Mouse (Mus musculus): ENCODE measurements around the gene Zmiz1.

Zmiz1 gene

GRCm38 (mm10) chr14:25533631-25534395 is 74.8 kb downstream of the Zmiz1 start:
- DNase-seq (ENCODE audit: low spot score in 2 of 2) = no peak

GRCm38 (mm10) chr14:25534396-25534769 is 75.4 kb downstream of the Zmiz1 start:
- no peak for DNase-seq (ENCODE audit: low spot score in 2 of 2)

- DNase-seq (ENCODE audit: low spot score in 2 of 2) = no peak
Observed at GRCm38 (mm10) chr14:25534918-25535582, 76.1 kb downstream of the Zmiz1 start.

GRCm38 (mm10) chr14:25535583-25535943 is 76.6 kb downstream of the Zmiz1 start:
- DNase-seq (ENCODE audit: low spot score in 2 of 2) = no peak

- no peak for DNase-seq (ENCODE audit: low spot score in 2 of 2)
Observed at GRCm38 (mm10) chr14:25536476-25536875, 77.5 kb downstream of the Zmiz1 start.

- no peak for DNase-seq (ENCODE audit: low spot score in 2 of 2)
Observed at GRCm38 (mm10) chr14:25537351-25537750, 78.4 kb downstream of the Zmiz1 start.

GRCm38 (mm10) chr14:25538522-25538921 is 79.5 kb downstream of the Zmiz1 start:
- no peak for DNase-seq (ENCODE audit: low spot score in 2 of 2)

GRCm38 (mm10) chr14:25539493-25540116 is 80.6 kb downstream of the Zmiz1 start:
- DNase-seq (ENCODE audit: low spot score in 2 of 2) = no peak

- no peak for DNase-seq (ENCODE audit: low spot score in 2 of 2)
Observed at GRCm38 (mm10) chr14:25540172-25540571, 81.2 kb downstream of the Zmiz1 start.

- DNase-seq (ENCODE audit: low spot score in 2 of 2) = no peak
Observed at GRCm38 (mm10) chr14:25541213-25541612, 82.2 kb downstream of the Zmiz1 start.

GRCm38 (mm10) chr14:25543098-25543497 is 84.1 kb downstream of the Zmiz1 start:
- DNase-seq (ENCODE audit: low spot score in 2 of 2) = no peak

- no peak for DNase-seq (ENCODE audit: low spot score in 2 of 2)
Observed at GRCm38 (mm10) chr14:25543927-25544326, 84.9 kb downstream of the Zmiz1 start.

GRCm38 (mm10) chr14:25546852-25547621 is 88.1 kb downstream of the Zmiz1 start:
- peak; percentile 34 to 36 for DNase-seq (ENCODE audit: low spot score in 2 of 2)

GRCm38 (mm10) chr14:25547882-25548281 is 88.9 kb downstream of the Zmiz1 start:
- DNase-seq (ENCODE audit: low spot score in 2 of 2) = no peak

- no peak for DNase-seq (ENCODE audit: low spot score in 2 of 2)
Observed at GRCm38 (mm10) chr14:25548650-25549049, 89.7 kb downstream of the Zmiz1 start.

- no peak for DNase-seq (ENCODE audit: low spot score in 2 of 2)
Observed at GRCm38 (mm10) chr14:25549125-25549524, 90.1 kb downstream of the Zmiz1 start.

- peak; percentile 48 to 52 for DNase-seq (ENCODE audit: low spot score in 2 of 2)
Observed at GRCm38 (mm10) chr14:25549871-25550840, 91.2 kb downstream of the Zmiz1 start.

GRCm38 (mm10) chr14:25551731-25552130 is 92.7 kb downstream of the Zmiz1 start:
- DNase-seq (ENCODE audit: low spot score in 2 of 2) = no peak

- no peak for DNase-seq (ENCODE audit: low spot score in 2 of 2)
Observed at GRCm38 (mm10) chr14:25553382-25553781, 94.4 kb downstream of the Zmiz1 start.

- no peak for DNase-seq (ENCODE audit: low spot score in 2 of 2)
Observed at GRCm38 (mm10) chr14:25554781-25555180, 95.8 kb downstream of the Zmiz1 start.

GRCm38 (mm10) chr14:25555291-25555781 is 96.4 kb downstream of the Zmiz1 start:
- no peak for DNase-seq (ENCODE audit: low spot score in 2 of 2)

All from spleen, postnatal 36 days (tissue).